Comparison of ENCODE assay signal across 10 mouse cellular contexts in genomic region chr15:102765207-102765606, GRCm38 (mm10).
"Had no signal": no experiment of that assay in that cellular context is flagged by ENCODE, and none has a peak within 500 bp of the region (broad histone marks: within the 10 kb centered on the region; RNA-seq: fewer than 3 reads in every experiment).

No protein-coding gene starts in this region.

- DNase-seq: lung, adult 18-20 months; lung, embryonic 14.5 days; lung, postnatal 10 days; lung, postnatal 4 days; midbrain, embryonic 14.5 days; retina, postnatal 1 day; right cerebral cortex, adult 18-20 months; right cerebral cortex, postnatal 14 days; thymus, adult 2 months; thymus, postnatal 36 days had no signal
